Comparison of ENCODE assay signal across 14 mouse cellular contexts in genomic region chr5:19932102-19932501, GRCm38 (mm10).
"Had no signal": no experiment of that assay in that cellular context is flagged by ENCODE, and none has a peak within 500 bp of the region (broad histone marks: within the 10 kb centered on the region; RNA-seq: fewer than 3 reads in every experiment).

No protein-coding gene starts in this region.

- DNase-seq: liver, postnatal 0 days; lung, adult 2 months; lung, postnatal 14 days; lung, postnatal 36 days; retina, postnatal 1 day; right cerebral cortex, adult 18-20 months; right cerebral cortex, postnatal 25 days; right cerebral cortex, postnatal 4 days; spleen, adult 18-20 months; thymus, adult 2 months; thymus, postnatal 25 days; thymus, postnatal 4 days had no signal

- ATAC-seq: liver, postnatal 0 days; lung, postnatal 0 days; midbrain, embryonic 15.5 days had no signal
